Mouse (Mus musculus) cerebellum, postnatal 14 days (tissue): ENCODE measurements at regions not wholly inside any gene's neighbourhood (a gene's known extent, or its start where the extent isn't known, plus 50 kb on each side); places are given as distances from the start of the nearest gene placed in this dataset.
A peak's percentile ranks its signal among the peaks of the same experiment; 100 is the strongest.
"Not testable (repeated sequence)": the region's sequence is repeated elsewhere in the genome, so short reads cannot be mapped to it uniquely, and the experiment has no call there.

Experiments
- DNase-seq, 2 experiments: peaks; one replicate each; pipeline ENCODE4 v3.0.0; 2021; ENCODE audit warnings: mixed read lengths in 2 of 2

GRCm38 (mm10) chr11:23079936-23080794 is 72.8 kb downstream of the Fam161a start:
- no peak for DNase-seq

- no peak for DNase-seq
These were observed 74.3 kb downstream of the Fam161a start for GRCm38 (mm10) chr11:23081616-23082015.

GRCm38 (mm10) chr11:23083811-23084210 is 76.5 kb downstream of the Fam161a start:
- DNase-seq: not testable (repeated sequence)

DNA sequence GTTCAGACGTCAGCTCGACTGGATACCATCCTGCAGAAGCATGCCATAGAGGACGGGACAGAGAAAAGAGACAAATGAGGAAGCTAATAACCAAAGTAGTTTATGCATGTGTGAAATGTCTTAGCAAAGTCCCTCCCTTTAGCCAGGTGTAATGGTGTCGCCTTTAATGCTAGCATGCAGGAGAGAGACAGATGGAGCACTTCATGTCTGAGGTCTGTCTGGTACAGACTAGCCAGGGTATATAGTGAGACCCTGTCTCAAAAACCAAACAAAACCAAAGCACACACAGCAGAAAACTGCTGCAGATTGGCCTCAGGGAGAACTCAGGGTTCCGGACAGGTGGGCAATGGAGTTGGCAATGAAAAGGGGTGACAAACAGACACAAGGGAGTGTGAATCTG is 88.0 kb downstream of the Fam161a start:
- DNase-seq: no peak

DNA sequence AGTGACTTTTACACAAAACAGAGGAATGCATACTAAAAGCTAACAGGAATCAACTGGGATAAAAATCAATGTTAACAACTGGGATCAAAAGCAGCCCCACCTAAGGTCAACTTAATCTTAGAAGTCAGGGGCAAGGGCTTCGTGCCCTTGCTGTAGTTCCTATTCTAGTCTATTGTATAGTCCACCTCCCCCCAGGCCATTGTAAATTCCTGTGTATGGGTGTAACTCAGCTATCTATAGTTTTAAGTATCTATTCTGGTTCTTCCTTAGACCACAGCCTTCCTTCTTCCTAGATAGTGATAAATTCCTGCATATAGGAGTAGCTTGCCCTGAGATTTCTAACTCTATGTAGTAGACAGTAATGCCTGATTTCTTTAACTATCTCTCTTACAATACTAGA is 88.4 kb downstream of the Fam161a start:
- not testable (repeated sequence) for DNase-seq

DNA sequence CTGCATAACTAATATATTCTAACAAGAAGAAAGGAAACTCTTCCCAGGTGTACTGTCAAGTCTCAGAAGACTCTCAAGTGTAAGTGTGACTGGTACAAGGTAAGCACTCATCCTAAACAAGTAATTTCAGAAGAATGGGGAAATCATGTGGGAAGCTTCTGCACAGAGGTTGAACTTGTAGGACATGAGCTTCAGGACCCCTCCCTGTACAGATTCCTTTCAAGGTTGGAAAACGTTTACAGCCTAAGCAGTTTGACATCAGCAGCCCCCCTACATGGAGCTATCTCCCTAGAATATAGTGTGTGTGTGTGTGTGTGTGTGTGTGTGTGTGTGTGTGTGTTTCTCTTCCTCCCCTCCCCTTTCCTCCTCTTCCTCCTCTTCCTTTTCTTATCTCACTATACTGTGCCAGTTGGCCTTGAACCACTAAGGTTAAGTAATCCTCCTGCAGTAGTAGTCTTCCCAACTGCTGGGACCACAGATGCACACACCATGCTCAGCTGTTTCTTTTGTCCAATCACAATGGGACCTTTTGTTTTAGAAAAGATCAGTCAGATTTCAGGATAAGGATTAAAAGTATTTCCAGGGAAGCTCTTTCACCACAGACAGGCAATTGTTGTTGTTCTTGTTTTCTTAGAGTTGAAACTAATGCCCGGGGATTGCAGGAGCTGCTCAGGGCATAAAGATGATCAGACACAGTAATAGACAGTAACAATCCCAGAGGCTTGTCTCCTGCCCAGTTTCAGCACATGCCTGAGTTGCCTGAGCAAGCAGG is 89.3 kb downstream of the Fam161a start:
- DNase-seq: no peak

- no peak for DNase-seq
These were observed 89.8 kb downstream of the Fam161a start for GRCm38 (mm10) chr11:23097223-23097490.

- peak; percentile 30 to 40 for DNase-seq
These were observed 107.3 kb downstream of the Fam161a start for GRCm38 (mm10) chr11:23114636-23115035.

DNA sequence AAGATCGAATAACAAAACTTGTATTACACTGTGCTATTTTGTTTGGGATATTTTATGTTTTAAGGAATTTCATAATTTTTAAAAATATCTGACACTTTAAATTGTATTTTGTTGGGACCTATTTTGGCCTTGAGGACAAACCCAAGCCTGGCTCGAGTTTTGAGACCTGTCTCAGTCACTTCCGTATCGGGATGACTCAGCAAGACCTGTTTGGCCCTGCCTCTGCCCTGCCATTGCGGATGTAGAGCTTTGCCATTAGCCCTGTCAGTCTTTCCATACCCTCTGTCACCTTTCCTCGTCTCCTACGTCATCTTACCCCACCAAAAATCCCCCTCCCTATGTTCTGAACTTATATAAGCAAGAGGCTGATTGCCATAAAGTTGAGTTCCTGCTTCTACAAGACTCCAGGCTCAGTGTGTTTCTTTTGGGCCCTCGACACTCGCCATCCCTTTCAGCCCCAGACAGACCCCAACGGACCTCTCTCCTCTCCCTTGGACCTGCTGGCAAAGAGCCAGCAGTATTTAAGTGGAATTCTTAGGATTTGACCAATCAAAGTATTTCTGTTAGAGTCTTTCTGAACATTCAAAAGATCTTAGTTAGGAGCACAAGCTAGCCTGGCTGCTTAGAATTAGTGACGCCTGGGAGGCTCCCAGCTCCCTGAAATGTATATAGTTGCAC is 113.3 kb downstream of the Fam161a start:
- no peak for DNase-seq

DNA sequence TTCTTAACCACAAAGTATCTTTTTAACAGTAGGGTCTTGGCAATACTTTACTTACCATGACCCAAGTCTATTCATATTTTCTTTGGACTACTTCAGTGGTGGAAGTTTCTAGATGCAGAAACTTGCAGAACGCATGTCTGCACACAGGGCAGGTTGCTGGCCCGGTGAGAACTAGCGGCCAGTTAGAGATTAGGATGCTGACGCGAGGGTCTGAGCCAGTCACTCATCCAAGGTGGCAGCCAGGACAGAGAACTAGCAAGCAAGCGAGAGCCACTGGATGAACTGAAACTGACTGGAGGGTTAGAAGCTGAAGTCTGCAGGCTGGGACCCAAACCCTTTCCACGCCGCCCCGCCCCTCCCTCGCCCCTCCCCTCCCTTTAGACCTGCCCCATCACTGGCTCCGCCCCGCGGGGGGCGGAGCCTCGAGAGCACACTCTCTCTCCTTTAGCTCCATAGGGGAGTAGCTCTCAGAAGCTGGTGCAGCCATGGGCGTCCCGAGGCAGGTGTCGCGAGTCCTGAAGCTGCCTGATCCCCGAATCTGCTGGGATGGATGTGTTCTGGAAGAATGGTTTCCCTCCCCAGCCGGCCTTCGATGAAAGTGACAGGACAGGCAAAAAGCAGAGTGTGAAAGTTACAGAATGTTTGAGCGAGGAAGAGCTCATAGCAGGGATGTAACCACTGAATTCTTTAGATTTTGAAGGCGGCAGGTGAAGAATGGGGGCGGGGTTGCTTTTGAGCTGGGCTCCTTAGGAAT is 117.0 kb downstream of the Fam161a start:
- DNase-seq: peak; percentile 43 to 48

DNA sequence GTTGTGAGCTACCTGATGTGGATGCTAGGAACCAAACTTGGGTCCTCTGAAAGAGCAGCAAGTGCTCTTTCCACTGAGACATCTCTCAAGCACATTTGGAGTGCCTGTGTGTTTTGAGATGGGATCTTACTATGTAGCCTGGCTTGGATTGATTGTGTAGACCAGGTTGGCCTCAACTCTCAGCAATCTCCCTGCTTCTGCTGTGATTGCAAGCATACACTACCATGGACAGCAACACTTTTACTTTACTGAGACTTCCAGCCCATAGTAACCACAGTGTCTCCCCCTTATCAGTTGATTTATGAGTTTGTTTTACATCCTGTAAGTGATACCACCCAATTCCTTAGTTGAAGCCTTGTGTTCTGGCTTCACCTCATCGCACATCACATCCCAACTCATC is 123.8 kb downstream of the Fam161a start:
- no peak for DNase-seq

DNA sequence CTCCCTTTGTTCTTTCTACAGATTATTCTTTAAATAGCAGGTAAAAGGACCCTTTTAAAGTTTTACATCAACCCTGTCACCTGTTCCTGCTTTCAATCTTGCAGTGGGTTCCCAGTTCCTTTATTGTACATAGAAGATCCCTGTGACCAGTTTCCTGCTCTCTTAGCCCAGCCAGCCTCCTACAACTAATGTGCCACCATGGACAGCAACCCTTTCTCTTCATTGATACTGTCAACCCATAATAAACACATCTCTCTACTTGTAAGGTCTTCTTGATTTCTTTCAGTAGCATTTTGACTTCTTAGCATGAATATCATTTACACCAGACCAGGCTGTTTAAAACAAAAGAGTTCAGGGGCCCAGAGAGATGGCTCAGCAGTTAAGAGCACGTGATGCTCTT is 124.2 kb upstream of the Xpo1 start:
- no peak for DNase-seq

DNA sequence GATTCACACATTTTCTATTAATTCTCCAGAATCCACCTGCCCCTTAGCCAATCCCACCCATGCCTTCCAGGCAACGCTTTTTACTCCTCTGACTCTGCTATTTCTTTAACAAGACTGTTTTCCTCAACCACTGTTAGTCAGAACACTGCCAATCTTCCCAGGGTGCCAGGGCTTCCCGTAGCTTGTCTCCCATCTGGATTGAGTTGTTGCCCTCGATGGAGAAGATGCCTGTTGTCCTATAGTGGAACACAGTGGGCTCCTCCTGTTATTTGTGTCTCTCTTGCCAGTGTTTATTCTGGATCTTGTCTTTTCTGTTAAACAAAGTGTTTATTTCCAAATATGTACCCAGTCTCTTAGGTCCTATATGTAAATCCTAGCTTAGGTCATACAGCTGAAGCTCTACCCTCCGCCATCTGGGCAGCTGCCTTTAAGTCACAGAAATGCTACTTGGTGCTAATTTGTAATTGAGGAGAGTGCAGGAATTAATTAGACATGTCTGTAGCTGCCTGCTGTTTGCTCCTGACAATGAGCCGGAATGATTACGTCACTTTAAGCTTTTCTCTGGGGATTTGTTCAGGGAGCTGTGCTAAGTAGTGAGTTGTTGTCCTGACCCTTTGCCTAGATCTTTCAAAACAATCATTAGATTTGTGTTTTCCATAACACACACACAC is 115.3 kb upstream of the Xpo1 start:
- no peak for DNase-seq

DNA sequence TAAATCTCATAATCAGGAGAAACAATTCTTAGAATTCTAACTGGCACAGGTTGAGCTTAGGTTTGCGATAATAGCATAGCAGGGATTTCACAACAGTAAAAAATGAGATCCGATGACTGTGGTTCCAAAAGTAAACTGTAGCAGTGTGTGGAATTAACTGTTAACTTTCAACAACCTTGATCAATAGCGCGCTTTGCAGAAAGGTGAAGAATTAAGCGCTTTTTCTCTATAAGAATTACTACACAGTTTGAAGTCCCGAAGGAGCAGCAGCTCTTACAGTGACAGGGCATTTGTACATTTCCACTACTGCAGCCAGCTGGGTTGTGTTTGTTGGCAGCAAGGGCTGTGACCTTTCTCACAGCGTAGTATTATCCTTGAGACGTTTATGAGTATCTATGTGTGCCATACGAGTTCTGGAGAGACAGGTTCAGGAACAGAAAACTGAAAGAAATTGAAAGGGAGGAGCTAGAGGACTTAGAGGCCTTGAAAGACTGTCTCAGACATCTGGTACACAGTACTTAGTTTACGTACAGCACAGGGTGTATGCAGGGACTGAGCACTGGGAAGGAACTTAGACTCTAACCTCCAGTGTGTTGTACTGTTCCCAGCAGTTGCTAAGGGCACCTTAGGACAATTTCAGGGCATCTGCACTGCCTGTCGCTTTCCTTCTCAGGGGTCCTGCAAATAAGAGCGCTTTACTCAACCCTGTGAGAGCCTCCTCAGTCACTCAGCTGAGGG is 114.6 kb upstream of the Xpo1 start:
- DNase-seq: no peak

DNA sequence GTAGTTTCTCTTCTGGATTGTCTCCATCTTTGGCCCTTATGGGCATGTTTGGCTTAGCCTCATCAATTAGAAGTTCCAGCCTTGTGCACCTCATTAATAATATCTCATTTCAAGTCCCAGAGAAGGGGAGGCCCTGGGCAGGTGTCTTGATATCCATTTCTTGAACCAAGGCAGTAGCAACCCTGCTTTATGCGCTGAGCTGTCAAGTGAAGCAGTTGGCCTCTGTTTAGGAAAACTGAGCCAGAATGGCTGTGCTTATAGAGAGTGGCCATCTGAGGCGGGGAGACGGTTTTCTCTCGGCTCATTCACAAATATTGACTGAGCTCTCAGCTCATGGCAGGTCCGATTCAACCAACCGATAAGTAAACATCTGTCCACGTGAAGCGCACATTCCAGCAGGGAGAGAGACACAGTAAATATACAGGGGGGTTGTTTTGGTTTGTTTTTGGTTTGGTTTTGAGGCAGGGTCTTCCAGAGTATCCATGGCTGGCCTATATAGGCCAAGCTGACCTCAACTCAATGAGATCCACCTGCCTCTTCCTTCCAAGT is 107.7 kb upstream of the Xpo1 start:
- no peak for DNase-seq

DNA sequence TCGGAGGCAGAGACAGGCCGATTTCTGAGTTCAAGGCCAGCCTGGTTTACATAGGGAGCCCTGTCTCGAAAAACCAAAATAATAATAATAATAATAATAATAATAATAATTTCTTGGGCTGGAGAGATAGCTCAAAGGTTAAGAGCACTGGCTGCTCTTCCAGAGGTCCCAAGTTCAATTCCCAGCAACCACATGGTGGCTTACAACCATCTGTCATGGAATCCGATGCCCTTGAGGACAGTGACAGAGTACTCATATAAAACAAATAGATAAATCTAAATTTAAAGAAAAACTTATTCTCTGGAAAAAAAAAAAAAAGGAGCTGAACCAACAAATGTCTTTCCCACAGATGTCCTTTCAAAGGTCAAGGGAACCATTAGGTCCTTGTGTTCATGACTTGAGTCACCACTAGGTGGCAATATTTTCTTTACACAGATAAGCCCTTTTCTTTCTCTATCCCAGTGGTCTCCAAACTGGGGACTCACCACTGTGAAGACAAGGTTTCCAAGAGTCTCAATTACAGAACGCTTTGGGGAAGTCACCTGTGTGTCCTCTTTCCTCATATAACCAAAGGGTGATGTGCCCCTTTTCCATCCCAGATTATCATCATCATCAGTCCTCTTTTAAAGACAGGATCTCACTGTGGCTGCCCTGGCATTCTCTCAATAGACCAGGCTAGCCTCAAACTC is 106.1 kb upstream of the Xpo1 start:
- peak; percentile 45 to 55 for DNase-seq

GRCm38 (mm10) chr11:23154851-23155250 is 101.0 kb upstream of the Xpo1 start:
- no peak for DNase-seq

DNA sequence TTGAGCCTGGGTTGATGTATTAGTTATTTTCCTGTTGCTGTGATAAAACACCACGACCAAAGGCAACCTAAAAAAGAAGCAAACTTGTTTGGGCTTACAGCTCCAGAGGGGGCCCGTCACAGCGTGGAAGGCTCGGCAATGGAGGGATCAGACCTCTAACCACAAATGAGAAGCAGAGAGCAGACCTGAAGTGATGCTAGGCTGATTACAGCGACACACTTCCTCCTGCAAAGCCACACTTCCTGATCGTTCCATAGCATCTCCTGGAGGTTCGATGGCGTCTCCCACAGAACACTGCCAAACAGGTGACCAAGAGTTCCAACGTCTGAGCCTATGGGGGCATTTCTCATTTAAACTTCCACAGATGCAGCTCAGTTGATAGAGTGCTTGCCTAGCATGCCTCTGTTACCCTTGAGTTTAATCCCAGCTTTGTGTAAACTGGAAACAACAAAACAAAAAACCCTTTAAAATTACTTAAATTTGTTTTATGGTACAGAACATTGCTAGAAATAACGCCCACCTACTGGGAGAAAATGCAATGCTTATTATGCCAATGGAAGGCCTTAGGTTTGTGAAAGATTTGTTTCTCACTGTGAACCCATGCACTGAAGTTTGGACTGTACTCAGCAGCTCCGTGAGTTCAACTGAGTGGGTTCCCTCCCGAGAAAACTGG is 87.2 kb upstream of the Xpo1 start:
- DNase-seq: no peak

DNA sequence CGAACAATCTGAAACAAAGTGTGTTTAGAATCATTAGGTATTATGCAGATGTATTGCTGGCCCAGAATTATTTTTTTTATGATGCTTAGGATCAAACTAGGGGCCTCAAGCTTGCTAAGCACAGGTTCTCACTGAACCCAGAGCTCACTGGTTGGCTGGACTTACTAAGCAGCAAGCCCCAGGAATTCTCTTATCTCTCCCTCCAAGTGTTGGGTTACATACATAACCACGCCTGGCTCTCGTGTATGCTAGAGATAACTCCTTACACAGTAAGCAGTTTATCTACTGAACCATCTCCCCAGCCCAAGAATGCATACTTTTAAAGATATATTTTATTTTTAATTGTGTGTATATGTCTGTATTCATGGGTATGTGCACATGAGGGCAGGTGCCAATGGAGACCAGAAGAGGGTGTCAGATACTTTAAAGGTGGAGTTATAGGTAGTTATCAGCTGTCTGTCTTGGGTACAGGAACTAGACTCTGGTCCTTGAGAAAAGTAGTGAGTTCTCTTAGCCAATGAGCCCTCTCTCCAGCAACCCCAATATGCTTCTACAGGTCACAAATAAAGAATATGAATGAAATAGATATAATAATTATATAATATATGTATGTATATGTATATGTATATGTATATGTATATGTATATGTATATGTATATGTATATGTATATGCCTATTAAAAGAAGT is 86.0 kb upstream of the Xpo1 start:
- no peak for DNase-seq

DNA sequence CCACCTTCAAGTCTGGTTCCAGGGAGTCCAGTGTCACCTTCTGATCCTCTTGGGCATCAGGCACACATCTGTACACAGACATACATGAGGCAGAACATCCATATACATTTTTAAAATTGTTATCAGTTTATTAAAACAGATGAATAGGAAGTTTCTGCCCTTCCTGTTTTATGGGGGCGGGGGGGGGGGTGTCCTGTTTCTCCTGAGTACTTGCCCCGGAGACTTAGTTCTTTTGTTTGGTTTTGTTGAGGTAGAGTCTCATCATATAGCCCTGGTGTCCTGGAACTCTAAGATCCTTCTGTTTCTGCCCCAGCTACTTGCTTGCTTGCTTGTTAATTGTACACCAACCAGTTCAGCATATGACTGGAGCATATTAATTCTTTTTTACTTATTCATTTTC is 85.0 kb upstream of the Xpo1 start:
- no peak for DNase-seq
